Mouse (Mus musculus) gastrocnemius, postnatal 25 days (tissue): ENCODE results near the gene Wdr60. TPM values are rescaled to one million over a fixed set of nuclear protein-coding genes. Genes with fewer than 3 reads are reported as not detected.
A peak's percentile ranks its signal among the peaks of the same experiment; 100 is the strongest.

Experiments
- DNase-seq: peaks from one replicate; pipeline ENCODE4 v3.0.0; 2022
- total RNA-seq, 2 experiments: library from RNA; stranded (reverse); gene quantifications; 1 replicate in 1 of 2; 2 replicates in 1 of 2; pipeline ENCODE4 v1.2.3; 2021

Wdr60 gene
- total RNA-seq, 2 experiments from 2014 or later: 7.2 to 8.8 TPM

DNA sequence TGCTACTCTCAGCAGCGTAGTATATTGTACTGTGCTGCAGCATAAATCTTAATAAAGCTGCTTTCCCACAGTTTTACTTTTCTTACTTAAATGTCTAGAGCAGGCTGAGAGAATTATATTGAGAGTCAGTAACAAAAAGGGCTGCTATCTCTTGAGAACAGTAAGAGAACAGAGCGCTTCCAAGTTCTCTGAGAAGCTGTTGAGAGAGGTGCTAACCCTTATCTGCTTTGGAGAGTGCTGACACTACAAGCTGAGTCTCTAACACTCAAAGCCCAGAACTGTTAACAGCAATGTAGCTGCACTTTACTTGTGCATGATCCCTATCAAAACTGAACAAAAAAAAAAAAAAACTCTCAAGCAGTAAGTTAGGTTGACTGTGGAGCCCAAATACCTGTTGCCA lies 2.5 kb upstream of the Wdr60 start:
- DNase-seq: no peak

DNA sequence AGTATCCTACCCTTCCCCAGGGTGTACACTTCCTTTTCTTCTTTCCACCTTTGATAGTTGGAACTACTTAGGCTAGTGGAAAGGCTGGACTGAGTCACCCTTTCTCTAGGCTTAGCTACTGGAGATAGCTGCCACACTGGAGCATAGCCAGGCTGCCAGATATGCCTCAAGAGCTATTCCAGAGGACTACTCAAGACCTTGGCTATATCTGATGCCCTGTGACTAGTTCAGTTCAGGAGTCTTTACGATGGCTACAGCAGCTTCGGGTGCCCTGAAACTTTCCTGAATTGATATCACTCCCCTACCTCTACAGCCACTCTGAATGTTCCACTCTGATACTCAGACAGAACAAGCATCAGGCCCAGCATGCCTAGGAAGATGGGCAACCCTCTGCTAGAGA lies 1.9 kb upstream of the Wdr60 start:
- no peak for DNase-seq

GRCm38 (mm10) chr12:116258321-116258720 lies 4.5 kb downstream of the Wdr60 start:
- no peak for DNase-seq

DNA sequence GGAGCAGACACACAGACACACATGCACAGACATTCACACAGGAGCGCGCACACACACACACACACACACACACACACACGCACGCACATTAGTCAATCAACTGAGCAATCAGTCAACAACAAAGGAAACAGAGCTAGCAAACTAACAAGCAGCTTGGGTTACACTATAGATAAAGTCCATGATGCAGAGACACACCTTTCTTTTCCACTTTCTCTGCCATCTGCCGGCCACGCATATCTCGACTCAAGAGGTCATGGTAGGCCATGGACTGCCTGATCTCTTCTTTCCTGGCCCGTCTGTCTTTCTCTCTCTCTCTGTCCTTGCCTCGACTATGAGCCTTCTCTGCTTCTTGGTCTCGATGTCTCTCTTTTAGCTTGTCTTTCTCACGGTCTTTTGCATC lies 7.2 kb downstream of the Wdr60 start:
- DNase-seq: no peak

- no peak for DNase-seq
Observed at GRCm38 (mm10) chr12:116254652-116255051, 8.2 kb downstream of the Wdr60 start.

- no peak for DNase-seq
Observed at GRCm38 (mm10) chr12:116244601-116245000, 18.2 kb downstream of the Wdr60 start.

DNA sequence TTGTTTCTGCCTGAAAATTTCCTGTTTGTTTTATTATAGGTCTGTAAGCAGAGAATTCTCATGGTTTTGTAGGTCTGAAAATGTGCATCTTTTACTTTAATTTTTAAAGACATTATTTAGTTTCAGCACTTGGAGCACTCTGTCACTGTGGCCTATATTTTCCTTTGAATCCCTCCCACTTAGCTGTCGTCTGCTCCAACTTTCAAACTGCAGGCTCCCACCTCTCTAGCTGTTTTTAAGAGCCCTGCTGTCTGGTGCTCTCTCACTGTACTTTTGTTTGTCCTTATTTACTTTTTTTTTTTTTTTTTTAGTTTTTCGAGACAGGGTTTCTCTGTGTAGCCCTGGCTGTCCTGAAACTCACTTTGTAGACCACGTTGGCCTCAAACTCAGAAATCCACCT lies 24.0 kb downstream of the Wdr60 start:
- no peak for DNase-seq

DNA sequence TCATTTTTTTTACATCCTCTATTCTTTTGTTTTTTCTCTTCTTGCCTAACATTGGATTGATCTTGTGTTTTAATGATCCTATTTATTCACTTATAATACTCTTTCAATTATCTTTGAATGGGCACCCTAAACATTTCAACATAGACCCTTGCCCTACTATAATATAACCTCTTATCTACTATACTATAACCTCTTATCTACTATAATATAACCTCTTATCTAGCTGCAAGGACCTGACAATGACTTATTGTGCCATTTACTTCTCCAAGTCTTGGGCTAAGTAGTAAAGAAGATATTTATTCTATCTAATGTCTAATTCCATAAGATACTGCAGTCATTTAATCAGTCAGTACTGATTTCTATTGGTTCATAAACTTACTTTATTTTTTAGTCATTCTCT lies 24.5 kb downstream of the Wdr60 start:
- no peak for DNase-seq

DNA sequence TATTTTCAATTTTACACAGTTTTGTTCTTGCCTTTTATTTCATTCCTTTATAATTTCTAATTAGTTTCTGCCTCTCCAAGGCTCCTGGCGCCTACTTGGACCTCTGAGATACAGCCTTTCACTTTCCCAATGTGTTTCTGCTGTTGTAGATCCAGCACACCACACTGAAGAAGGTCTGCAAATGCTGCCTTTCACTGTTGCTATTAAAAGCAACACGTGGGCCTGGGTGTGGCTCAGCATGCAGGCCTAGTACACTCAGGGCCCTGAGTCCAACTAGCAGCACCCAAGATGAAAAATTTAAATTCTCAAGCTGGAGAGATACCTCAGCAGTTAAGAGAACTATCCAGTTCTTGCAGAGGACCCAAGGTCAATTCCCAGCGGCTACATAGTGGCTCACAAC lies 26.2 kb downstream of the Wdr60 start:
- DNase-seq: no peak

DNA sequence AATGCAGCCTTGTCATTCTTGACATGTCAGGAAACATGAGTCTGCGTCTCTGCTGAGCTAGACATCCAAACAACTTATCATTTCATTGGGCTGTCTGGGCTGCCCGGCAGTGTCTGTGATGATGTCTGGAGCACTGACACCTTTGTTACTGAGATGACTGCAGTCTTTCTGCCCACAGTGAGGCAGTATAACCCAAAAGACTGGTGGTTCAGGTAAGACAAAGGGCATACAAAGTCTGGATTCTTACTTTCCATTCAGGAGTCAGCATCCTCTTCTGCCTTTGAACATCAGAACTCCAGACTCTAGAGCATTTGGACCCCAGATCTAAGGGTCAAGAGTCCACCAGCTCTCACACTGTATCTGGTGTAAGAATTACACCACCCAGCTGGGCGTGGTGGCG lies 27.5 kb downstream of the Wdr60 start:
- DNase-seq: no peak

- no peak for DNase-seq
Observed at GRCm38 (mm10) chr12:116232061-116232460, 30.8 kb downstream of the Wdr60 start.

GRCm38 (mm10) chr12:116231612-116232011 lies 31.2 kb downstream of the Wdr60 start:
- DNase-seq: peak; percentile 80

DNA sequence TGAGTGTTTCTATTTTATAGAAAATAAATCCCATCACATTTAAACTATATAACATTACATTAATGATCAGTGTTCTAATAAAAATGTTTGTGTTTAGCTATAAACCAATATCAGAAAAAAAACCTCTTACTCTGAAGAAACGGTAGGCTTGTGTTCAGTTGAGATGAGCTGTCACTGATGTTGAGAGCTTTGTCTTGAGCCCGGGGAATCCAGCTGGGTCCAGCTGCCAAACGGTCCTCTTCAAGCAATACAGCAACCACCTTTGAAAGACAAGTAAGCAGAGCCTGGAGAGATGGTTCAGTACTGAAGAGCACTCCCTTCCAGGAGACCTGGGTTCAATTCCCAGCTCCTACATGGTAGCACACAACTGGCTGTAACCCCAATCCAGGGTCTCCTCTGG lies 33.4 kb downstream of the Wdr60 start:
- no peak for DNase-seq

GRCm38 (mm10) chr12:116226289-116227057 lies 36.3 kb downstream of the Wdr60 start:
- DNase-seq: no peak

DNA sequence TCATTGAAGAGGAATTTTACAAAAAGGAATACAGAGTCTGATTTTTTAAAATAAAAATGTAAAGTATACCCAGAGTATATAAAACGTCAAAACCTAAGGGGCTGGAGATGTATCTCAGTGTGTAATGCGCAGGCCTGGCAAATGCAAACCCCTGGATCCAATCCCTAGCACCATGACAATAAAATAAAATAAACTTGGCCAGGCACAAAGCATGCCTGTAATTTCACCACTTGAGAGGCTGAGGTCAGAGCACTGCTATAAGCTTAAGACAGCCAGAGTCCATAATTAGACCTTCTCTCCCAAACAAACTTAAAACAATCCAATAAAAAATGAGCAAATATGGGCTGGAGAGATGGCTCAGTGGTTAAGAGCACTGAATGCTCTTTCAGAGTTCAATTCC lies 39.7 kb downstream of the Wdr60 start:
- DNase-seq: no peak

DNA sequence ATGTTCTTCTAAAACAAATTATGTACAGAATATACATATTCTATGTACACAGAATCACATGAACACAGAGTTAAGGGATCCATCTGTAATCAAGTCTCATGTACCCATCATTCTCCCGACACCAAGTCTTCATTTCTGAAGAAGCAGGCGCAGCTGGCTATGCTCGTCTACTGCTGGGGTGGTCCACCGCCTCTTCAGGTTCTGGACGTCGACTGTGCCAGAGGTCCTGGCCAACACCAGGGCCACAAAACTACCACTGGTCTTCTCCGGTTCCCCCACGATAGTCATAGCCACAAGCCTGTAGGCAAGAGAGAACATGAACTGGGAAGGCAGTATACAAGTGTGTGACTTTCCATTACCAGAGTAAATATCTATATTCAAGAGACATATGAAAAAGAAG lies 55.3 kb downstream of the Wdr60 start:
- DNase-seq: no peak

DNA sequence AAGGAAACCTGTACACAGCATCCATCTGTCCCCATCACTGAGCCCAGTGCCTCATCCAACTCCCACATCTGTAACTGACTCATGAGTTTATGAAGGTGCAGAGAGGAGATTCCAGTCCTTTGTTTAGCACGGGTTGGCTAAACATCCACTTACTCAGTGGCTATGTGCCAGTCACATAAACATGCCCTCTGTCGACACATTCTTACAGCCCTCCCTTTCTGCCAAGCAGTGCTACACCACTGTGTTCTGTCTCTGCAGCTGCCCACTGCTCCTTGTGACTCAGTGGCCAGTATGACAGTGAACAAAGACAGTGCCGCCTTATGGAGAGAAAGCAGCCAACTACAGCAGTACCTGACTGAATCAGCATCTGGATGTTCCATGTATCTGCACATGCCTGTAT lies 57.1 kb downstream of the Wdr60 start:
- no peak for DNase-seq

- DNase-seq: peak; percentile 32
Observed at GRCm38 (mm10) chr12:116202176-116202981, 60.4 kb downstream of the Wdr60 start.

DNA sequence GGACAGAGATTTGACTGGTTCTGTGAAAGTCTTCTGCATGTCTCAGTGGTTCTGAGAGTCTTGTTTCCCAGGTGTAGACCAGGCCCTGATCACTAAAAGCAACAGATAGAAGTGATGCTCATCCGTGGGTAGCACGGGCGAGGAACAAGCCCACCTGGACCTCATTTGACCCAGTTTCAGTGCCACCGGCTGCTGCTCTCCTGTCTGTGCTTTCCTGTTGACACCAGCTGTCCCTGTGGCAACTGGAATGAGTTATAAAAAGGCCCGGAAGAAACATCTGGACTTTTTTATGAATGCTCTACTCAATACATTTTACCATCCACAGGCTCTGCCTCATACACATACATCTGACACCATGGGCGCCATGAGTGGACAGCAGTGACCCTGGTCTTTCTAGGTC lies 64.0 kb downstream of the Wdr60 start:
- DNase-seq: no peak

GRCm38 (mm10) chr12:116196221-116196620 lies 66.6 kb downstream of the Wdr60 start:
- DNase-seq: no peak

- DNase-seq: no peak
Observed at GRCm38 (mm10) chr12:116194641-116195040, 68.2 kb downstream of the Wdr60 start.

DNA sequence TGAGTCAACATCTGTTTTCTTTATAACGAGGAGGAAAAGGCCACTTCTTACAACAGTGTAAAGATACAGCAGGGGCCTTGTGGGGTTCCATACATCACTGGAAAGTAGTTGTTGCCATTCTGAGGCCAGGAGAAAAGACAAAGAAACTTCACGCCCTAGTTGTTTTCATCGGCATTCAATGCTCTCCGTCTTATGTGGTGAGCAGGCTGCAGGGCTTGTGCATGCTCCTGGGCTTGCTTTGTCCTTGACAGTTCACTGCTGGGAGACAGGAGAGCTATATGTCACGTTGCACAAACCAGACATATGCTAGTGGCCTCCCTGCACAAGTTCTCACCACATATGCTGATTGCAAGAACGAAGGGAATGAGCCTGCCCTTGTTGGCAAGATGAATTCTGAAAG lies 68.9 kb downstream of the Wdr60 start:
- DNase-seq: no peak

DNA sequence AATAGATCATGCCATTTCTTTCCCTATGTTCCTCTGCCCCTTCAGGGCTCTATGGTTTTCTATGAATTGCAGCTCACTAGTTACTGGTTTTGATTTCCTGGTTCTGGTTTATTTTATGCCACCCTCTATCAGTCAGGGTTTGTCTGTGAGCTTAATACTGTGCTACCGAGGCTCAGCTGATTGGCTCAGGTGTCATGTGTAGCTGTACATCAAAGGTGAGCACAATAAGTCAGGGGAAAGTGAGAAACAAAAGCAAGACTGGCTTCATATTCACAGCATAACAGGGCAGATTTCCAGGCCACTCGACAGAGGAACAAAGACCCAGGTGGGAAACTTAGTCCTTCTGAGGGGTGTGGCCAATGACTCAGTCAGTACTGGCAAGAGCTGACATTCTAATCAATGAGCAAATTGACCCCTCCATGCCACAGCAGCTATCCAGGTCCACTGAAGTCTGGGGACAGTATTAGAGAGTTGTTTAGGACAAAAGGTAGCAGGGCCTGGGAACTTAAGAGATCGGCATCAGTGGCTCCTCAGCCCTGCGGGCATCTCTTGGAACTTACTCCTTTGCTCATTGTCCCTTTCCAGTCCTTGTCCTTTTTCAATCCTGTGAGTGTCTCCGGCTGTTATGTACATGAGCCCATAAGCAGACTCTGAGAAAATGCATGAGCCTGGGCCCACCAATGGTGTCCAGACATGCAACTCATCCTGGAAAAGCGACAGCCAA lies 79.4 kb downstream of the Wdr60 start:
- DNase-seq: no peak
